Mouse (Mus musculus): ENCODE data around the gene Dlat. TPM values are rescaled to one million over a fixed set of nuclear protein-coding genes. Genes with fewer than 3 reads are reported as not detected.

The Dlat gene
- total RNA-seq, 2 experiments from 2014 or later: 116 to 117 TPM

GRCm38 (mm10) chr9:50601536-50601935 lies 58.0 kb downstream of the Dlat start:
- intact Hi-C loops (cut with DNase I): no loop called here
- DNase-seq (ENCODE audit: low spot score in 2 of 2): no peak

GRCm38 (mm10) chr9:50596973-50597372 lies 62.6 kb downstream of the Dlat start:
- no peak for DNase-seq (ENCODE audit: low spot score in 2 of 2)
- intact Hi-C loops (cut with DNase I): no loop called here

GRCm38 (mm10) chr9:50594794-50595417 lies 64.7 kb downstream of the Dlat start:
- DNase-seq (ENCODE audit: low spot score in 2 of 2): no peak
- intact Hi-C loops (cut with DNase I): no loop called here

- no peak for DNase-seq (ENCODE audit: low spot score in 2 of 2)
- intact Hi-C loops (cut with DNase I): no loop called here
These were observed 66.0 kb downstream of the Dlat start for GRCm38 (mm10) chr9:50593544-50593943.

- no peak for DNase-seq (ENCODE audit: low spot score in 2 of 2)
- intact Hi-C loops (cut with DNase I): no loop called here
These were observed 66.6 kb downstream of the Dlat start for GRCm38 (mm10) chr9:50592955-50593354.

- intact Hi-C loops (cut with DNase I): no loop called here
These were observed 68.6 kb downstream of the Dlat start for GRCm38 (mm10) chr9:50590856-50591518.

GRCm38 (mm10) chr9:50586955-50587354 lies 72.6 kb downstream of the Dlat start:
- intact Hi-C loops (cut with DNase I): no loop called here
- DNase-seq (ENCODE audit: low spot score in 2 of 2): no peak

More at GRCm38 (mm10) chr9:50590856-50591518, 68.6 kb downstream of the Dlat start:
- DNase-seq (ENCODE audit: low spot score in 2 of 2): no peak

- no peak for DNase-seq (ENCODE audit: low spot score in 2 of 2)
- intact Hi-C loops (cut with DNase I): no loop called here
These were observed 74.3 kb downstream of the Dlat start for GRCm38 (mm10) chr9:50585145-50585818.

Other genes starting within 250 kb of the Dlat start
- gene Plet1, start 165.3 kb downstream of the Dlat start, total RNA-seq (2021): not detected
- gene Pts, start 131.1 kb downstream of the Dlat start, total RNA-seq (2021): 10 to 100 TPM; 33.4 to 34.0 TPM
- 10 to 100 TPM; 24.7 to 26.7 TPM for gene Il18, start 105.0 kb downstream of the Dlat start, total RNA-seq (2021)
- gene Bco2, start 104.6 kb downstream of the Dlat start, total RNA-seq (2021): 1 to 10 TPM; 2.7 to 3.1 TPM
- not detected for gene Tex12, start 98.5 kb downstream of the Dlat start, total RNA-seq (2021)
- gene Sdhd, start 56.0 kb downstream of the Dlat start, total RNA-seq (2021): 100 to 1,000 TPM; 105 to 110 TPM
- 100 to 1,000 TPM; 218 to 255 TPM for gene Timm8b, start 55.9 kb downstream of the Dlat start, total RNA-seq (2021)
- gene Pih1d2, start 42.5 kb downstream of the Dlat start, total RNA-seq (2021): 1 to 10 TPM; 3.1 to 3.7 TPM
- gene Nkapd1, start 42.3 kb downstream of the Dlat start, total RNA-seq (2021): 10 to 100 TPM; 23.0 to 25.3 TPM
- gene Dixdc1, start 79.7 kb upstream of the Dlat start, total RNA-seq (2021): 10 to 100 TPM; 79.6 to 82.8 TPM
- gene 2310030G06Rik, start 86.8 kb upstream of the Dlat start, total RNA-seq (2021): 1 to 10 TPM; 2.4 to 3.2 TPM
- gene Cryab, start 91.5 kb upstream of the Dlat start, total RNA-seq (2021): 100 to 1,000 TPM; 151 to 182 TPM
- 1 to 10 TPM; 1.2 to 2.4 TPM for gene Hspb2, start 92.6 kb upstream of the Dlat start, total RNA-seq (2021)
- 1 to 10 TPM; 4.4 to 6.0 TPM for gene Fdxacb1, start 108.5 kb upstream of the Dlat start, total RNA-seq (2021)
- gene Alg9, start 115.2 kb upstream of the Dlat start, total RNA-seq (2021): 10 to 100 TPM; 24.3 to 26.0 TPM
- gene 1110032A03Rik, start 115.7 kb upstream of the Dlat start, total RNA-seq (2021): 10 to 100 TPM; 35.2 to 37.2 TPM
- 10 to 100 TPM; 13.6 to 15.4 TPM for gene Ppp2r1b, start 185.5 kb upstream of the Dlat start, total RNA-seq (2021)

Data from left cerebral cortex, postnatal 36 days (tissue).